In the genomic region with DNA sequence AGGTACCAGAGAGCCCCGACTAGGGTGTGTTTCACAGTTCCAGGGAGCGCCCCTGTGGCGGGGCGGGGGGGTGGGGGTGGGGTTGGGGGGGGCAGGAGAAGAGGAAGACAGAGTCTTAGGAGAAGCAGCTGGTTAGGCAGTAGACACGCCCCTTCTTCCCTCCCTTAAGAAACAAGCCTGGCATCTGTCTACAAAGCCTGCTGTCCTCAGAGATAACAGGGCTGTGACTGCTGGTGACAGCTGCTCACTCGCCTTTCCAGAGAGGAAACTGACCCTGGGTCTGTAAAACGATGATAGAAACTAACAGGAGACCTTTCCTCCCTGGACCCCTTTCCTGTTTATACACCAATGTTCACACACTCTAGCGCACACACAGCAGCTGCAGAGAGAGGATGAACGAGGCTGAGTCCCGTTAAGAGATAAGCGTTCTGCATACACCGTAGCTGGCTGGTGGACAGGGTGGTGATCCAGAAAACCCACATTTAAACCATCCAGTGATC, we compare ENCODE assay signal across 8 mouse cellular contexts.
DNase-seq lines count a peak whose midpoint lies in the region; ATAC-seq and TF ChIP-seq lines count a peak whose summit lies in the region.

No protein-coding gene starts in this region.

- no peak overlapping the region for H3K4me2 ChIP-seq in embryonic facial prominence, embryonic 12.5 days (replicated peaks)
- no peak overlapping the region for H3K4me2 ChIP-seq in hindbrain, embryonic 11.5 days (replicated peaks; ENCODE audit: low read depth, low read length)
- peak overlapping the region; percentile 20 for H3K4me2 ChIP-seq in liver, postnatal 0 days (ENCODE audit: low read depth, low read length)
- H3K4me2 ChIP-seq in stomach, embryonic 14.5 days (replicated peaks; ENCODE audit: low read depth, low read length), result peak overlapping the region; percentile 23

- no peak overlapping the region for H3K9ac ChIP-seq in embryonic facial prominence, embryonic 12.5 days
- no peak overlapping the region for H3K9ac ChIP-seq in hindbrain, embryonic 11.5 days (ENCODE audit: low read depth, low read length)
- no peak overlapping the region for H3K9ac ChIP-seq in liver, postnatal 0 days (replicated peaks)
- no peak overlapping the region for H3K9ac ChIP-seq in stomach, embryonic 14.5 days (replicated peaks; ENCODE audit: low read depth, low read length)

- ATAC-seq in embryonic facial prominence, embryonic 12.5 days (ENCODE audit: insufficient number of reproducible peaks, insufficient read depth, low FRiP score, low TSS enrichment), result 0 out of 2 replicates have a peak, but pooled peaks have one; percentile 19
- ATAC-seq in hindbrain, embryonic 11.5 days (ENCODE audit: low FRiP score), result peak; percentile 64
- peak; percentile 67 for ATAC-seq in liver, postnatal 0 days
- peak; percentile 44; the same call in 1 of the 2 replicates for ATAC-seq in stomach, embryonic 14.5 days (ENCODE audit: insufficient number of reproducible peaks, insufficient read depth, low FRiP score, low read depth)

- peak; percentile 76 for TF ChIP-seq EP300 in liver, postnatal 0 days (IDR thresholded peaks at IDR 0.05; ENCODE audit: low read depth)

- H3K4me1 ChIP-seq in embryonic facial prominence, embryonic 12.5 days, result peaks cover 29% of the 10 kb centered on the region
- H3K4me1 ChIP-seq in hindbrain, embryonic 11.5 days (replicated peaks; ENCODE audit: control insufficient read depth, insufficient read depth, low read length), result peaks cover 7% of the 10 kb centered on the region; the same call in 1 of the 2 replicates
- H3K4me1 ChIP-seq in liver, postnatal 0 days (ENCODE audit: insufficient read depth), result peaks cover 51% of the 10 kb centered on the region
- H3K4me1 ChIP-seq in stomach, embryonic 14.5 days (ENCODE audit: control insufficient read depth, insufficient read depth, low read length), result peaks cover 37% of the 10 kb centered on the region

- H3K4me3 ChIP-seq in embryonic facial prominence, embryonic 12.5 days, result no peak overlapping the region
- no peak overlapping the region for H3K4me3 ChIP-seq in hindbrain, embryonic 11.5 days (ENCODE audit: low read depth, low read length)
- H3K4me3 ChIP-seq in liver, postnatal 0 days (ENCODE audit: low read depth, low read length), result no peak overlapping the region
- H3K4me3 ChIP-seq in stomach, embryonic 14.5 days (ENCODE audit: low read depth, low read length), result no peak overlapping the region

- H3K9me3 ChIP-seq in embryonic facial prominence, embryonic 12.5 days, result no peaks in the 10 kb centered on the region
- H3K9me3 ChIP-seq in hindbrain, embryonic 11.5 days (ENCODE audit: control insufficient read depth, low read length), result no peaks in the 10 kb centered on the region
- H3K9me3 ChIP-seq in liver, postnatal 0 days (ENCODE audit: low read length), result no peaks in the 10 kb centered on the region
- no peaks in the 10 kb centered on the region for H3K9me3 ChIP-seq in stomach, embryonic 14.5 days (ENCODE audit: control insufficient read depth, low read depth, low read length)

- no peaks in the 10 kb centered on the region for H3K27me3 ChIP-seq in embryonic facial prominence, embryonic 12.5 days
- no peaks in the 10 kb centered on the region for H3K27me3 ChIP-seq in hindbrain, embryonic 11.5 days (ENCODE audit: control insufficient read depth, insufficient read depth, low read length)
- H3K27me3 ChIP-seq in liver, postnatal 0 days (ENCODE audit: insufficient read depth, low read length), result no peaks in the 10 kb centered on the region
- no peaks in the 10 kb centered on the region for H3K27me3 ChIP-seq in stomach, embryonic 14.5 days (ENCODE audit: control insufficient read depth, insufficient read depth, low read length)

- H3K27ac ChIP-seq in embryonic facial prominence, embryonic 12.5 days, result peak overlapping the region; percentile 74
- 0 out of 2 replicates have a peak overlapping the region, but pooled peaks have one; percentile 27 for H3K27ac ChIP-seq in hindbrain, embryonic 11.5 days (ENCODE audit: low read depth, low read length)
- H3K27ac ChIP-seq in liver, postnatal 0 days (ENCODE audit: low read depth), result peak overlapping the region; percentile 85
- H3K27ac ChIP-seq in stomach, embryonic 14.5 days (ENCODE audit: low read length), result peak overlapping the region; percentile 85

- 35% methylated on average over 12 of the region's 12 CpGs for WGBS in embryonic facial prominence, embryonic 12.5 days
- 23% methylated on average over 12 of the region's 12 CpGs for WGBS in hindbrain, embryonic 11.5 days
- 11% methylated on average over 11 of the region's 12 CpGs for WGBS in liver, postnatal 0 days (ENCODE audit: insufficient replicate concordance)
- 2% methylated on average over 11 of the region's 12 CpGs for WGBS in stomach, embryonic 14.5 days

- TF ChIP-seq CTCF in liver, postnatal 0 days (IDR thresholded peaks at IDR 0.05; ENCODE audit: low read depth), result no peak

- intact Hi-C loops in gastrocnemius, postnatal 14 days (cut with DNase I; ENCODE audit: low total_unique reads), result no loop called here

- H3K36me3 ChIP-seq in embryonic facial prominence, embryonic 12.5 days, result no peaks in the 10 kb centered on the region
- H3K36me3 ChIP-seq in hindbrain, embryonic 11.5 days (ENCODE audit: control insufficient read depth, insufficient read depth, low read length), result no peaks in the 10 kb centered on the region
- H3K36me3 ChIP-seq in liver, postnatal 0 days (replicated peaks; ENCODE audit: insufficient read depth, low read length), result no peaks in the 10 kb centered on the region
- H3K36me3 ChIP-seq in stomach, embryonic 14.5 days (ENCODE audit: control insufficient read depth, insufficient read depth, low read length), result no peaks in the 10 kb centered on the region

- peak; percentile 46 for DNase-seq in adrenal gland, adult 2 months
- DNase-seq in adrenal gland, postnatal 25 days, result no peak
- DNase-seq in hindbrain, embryonic 11.5 days (ENCODE audit: low spot score), result peak; percentile 40
- peak; percentile 50 for DNase-seq in liver, postnatal 0 days
- no peak for DNase-seq in gastrocnemius, postnatal 14 days
- no peak for DNase-seq in cerebellum, postnatal 4 days (ENCODE audit: low spot score in 2 of 2)

Comparison
In these comparisons a context has a peak if more than half of its experiments do, and no peak if none do; other contexts are left out.
1. DNase-seq: peak in adrenal gland, adult 2 months (single experiment), hindbrain, embryonic 11.5 days (single experiment) and liver, postnatal 0 days (single experiment); none in adrenal gland, postnatal 25 days (single experiment), gastrocnemius, postnatal 14 days (single experiment) and cerebellum, postnatal 4 days (0 of 2).
2. H3K27ac ChIP-seq: peak in every context shown above with its lines; median percentile 85 in liver, postnatal 0 days; 85 in stomach, embryonic 14.5 days; 74 in embryonic facial prominence, embryonic 12.5 days; 27 in hindbrain, embryonic 11.5 days.
3. H3K4me2 ChIP-seq: peak in liver, postnatal 0 days (single experiment) and stomach, embryonic 14.5 days (single experiment); none in embryonic facial prominence, embryonic 12.5 days (single experiment) and hindbrain, embryonic 11.5 days (single experiment).
4. Peak in every context shown above with its lines, with median percentiles within 50 percentile points of each other: ATAC-seq.